14 mouse cellular contexts compared by ENCODE assay signal in genomic region chr4:54972827-54973560, GRCm38 (mm10). TPM values are rescaled to one million over a fixed set of nuclear protein-coding genes. Genes with fewer than 3 reads are reported as not detected.
DNase-seq lines count a peak whose midpoint lies in the region; ATAC-seq and TF ChIP-seq lines count a peak whose summit lies in the region.
"Had no signal": no experiment of that assay in that cellular context is flagged by ENCODE, and none has a peak within 500 bp of the region (broad histone marks: within the 10 kb centered on the region; RNA-seq: fewer than 3 reads in every experiment).

No protein-coding gene starts in this region.

- H3K27me3 ChIP-seq in lung, postnatal 0 days (replicated peaks; ENCODE audit: insufficient read depth, low read length), result no peaks in the 10 kb centered on the region
- no peaks in the 10 kb centered on the region for H3K27me3 ChIP-seq in intestine, embryonic 16.5 days (replicated peaks; ENCODE audit: control insufficient read depth, insufficient read depth, low read length)
- H3K27me3 ChIP-seq: liver, embryonic 12.5 days; midbrain, embryonic 13.5 days had no signal

- H3K27ac ChIP-seq in gastrocnemius, adult 2 months, result peak overlapping the region; percentile 84
- H3K27ac ChIP-seq in lung, postnatal 0 days (ENCODE audit: low read length), result peak overlapping the region; percentile 17
- H3K27ac ChIP-seq in intestine, embryonic 16.5 days (ENCODE audit: low read length), result no peak overlapping the region; the same call in 1 of the 2 replicates
- H3K27ac ChIP-seq: liver, embryonic 12.5 days; midbrain, embryonic 13.5 days had no signal

- no peak for ATAC-seq in lung, postnatal 0 days
- ATAC-seq in intestine, embryonic 16.5 days, result peak; percentile 90
- ATAC-seq: CD4-positive, CD25-positive, alpha-beta regulatory T cell, adult 4 months; liver, embryonic 12.5 days; midbrain, embryonic 13.5 days had no signal

- no peaks in the 10 kb centered on the region for H3K9me3 ChIP-seq in lung, postnatal 0 days (ENCODE audit: low read length)
- H3K9me3 ChIP-seq in intestine, embryonic 16.5 days (ENCODE audit: control insufficient read depth, low read length), result no peaks in the 10 kb centered on the region
- H3K9me3 ChIP-seq: liver, embryonic 12.5 days; midbrain, embryonic 13.5 days had no signal

- peaks cover 9% of the 10 kb centered on the region; the same call in 1 of the 2 replicates for H3K4me1 ChIP-seq in lung, postnatal 0 days (ENCODE audit: insufficient read depth, low read depth, low read length)
- H3K4me1 ChIP-seq in intestine, embryonic 16.5 days (ENCODE audit: control insufficient read depth, insufficient read depth, low read length), result peaks cover 6% of the 10 kb centered on the region; the same call in 1 of the 2 replicates

- TF ChIP-seq CTCF in gastrocnemius, adult 2 months (IDR thresholded peaks at IDR 0.05), result no peak
- no peak for TF ChIP-seq CTCF in lung, postnatal 0 days (IDR thresholded peaks at IDR 0.05)

- H3K4me2 ChIP-seq in lung, postnatal 0 days (replicated peaks; ENCODE audit: low read depth, low read length), result no peak overlapping the region
- 0 out of 2 replicates have a peak overlapping the region, but pooled peaks have one; percentile 3 for H3K4me2 ChIP-seq in intestine, embryonic 16.5 days (ENCODE audit: low read depth, low read length)
- H3K4me2 ChIP-seq: liver, embryonic 12.5 days; midbrain, embryonic 13.5 days had no signal

- DNase-seq in gastrocnemius, adult 2 months, result no peak
- DNase-seq in gastrocnemius, postnatal 36 days, result no peak
- DNase-seq in lung, postnatal 0 days (ENCODE audit: low spot score), result no peak
- DNase-seq in lung, adult 18-20 months, result no peak
- no peak for DNase-seq in cerebellum, postnatal 10 days
- DNase-seq in thymus, postnatal 10 days (ENCODE audit: low spot score in 2 of 2), result no peak
- no peak for DNase-seq in embryo, embryonic 9.5 days (ENCODE audit: extremely low spot score)
- DNase-seq: retina, postnatal 1 day; thymus, postnatal 4 days had no signal

- peak overlapping the region; percentile 37 for H3K4me3 ChIP-seq in gastrocnemius, adult 2 months
- no peak overlapping the region for H3K4me3 ChIP-seq in lung, postnatal 0 days (ENCODE audit: low read depth, low read length)
- no peak overlapping the region for H3K4me3 ChIP-seq in intestine, embryonic 16.5 days (ENCODE audit: low read length)
- H3K4me3 ChIP-seq: erythroblast, embryonic 14.5 days; liver, embryonic 12.5 days; midbrain, embryonic 13.5 days had no signal

- 51% methylated on average over 8 of the region's 8 CpGs for WGBS in lung, postnatal 0 days
- WGBS in intestine, embryonic 16.5 days, result 57% methylated on average over 8 of the region's 8 CpGs

- H3K36me3 ChIP-seq in lung, postnatal 0 days (ENCODE audit: insufficient read depth, low read length), result no peaks in the 10 kb centered on the region
- H3K36me3 ChIP-seq in intestine, embryonic 16.5 days (ENCODE audit: control insufficient read depth, insufficient read depth, low read length), result no peaks in the 10 kb centered on the region
- H3K36me3 ChIP-seq: liver, embryonic 12.5 days had no signal

- intact Hi-C loops in gastrocnemius, adult 2 months (cut with DNase I), result no loop called here
- intact Hi-C loops in gastrocnemius, postnatal 36 days (cut with DNase I), result no loop called here

- TF ChIP-seq EP300 in lung, postnatal 0 days (IDR thresholded peaks at IDR 0.05), result no peak

- no peak overlapping the region for H3K9ac ChIP-seq in lung, postnatal 0 days (replicated peaks; ENCODE audit: low read depth)
- no peak overlapping the region for H3K9ac ChIP-seq in intestine, embryonic 16.5 days (ENCODE audit: low read depth, low read length)
- H3K9ac ChIP-seq: liver, embryonic 12.5 days; midbrain, embryonic 13.5 days had no signal

RNA-seq across cellular contexts. Expression of gene Zfp462, which starts 28.1 kb away (rescaled TPM):
- 10 to 100 TPM; 20.9 to 27.4 TPM for total RNA-seq in gastrocnemius, adult 2 months (2021)
- 10 to 100 TPM in 1 of 2 experiments, 1 to 10 TPM in 1; 9.3 to 12.0 TPM for total RNA-seq in gastrocnemius, postnatal 36 days (2021)
- 1.5 and 1.8 TPM in 2 replicates for polyA plus RNA-seq in lung, postnatal 0 days (2015; fragmentation: Nextera tagmentation; extraction: Ambion mirVana)
- polyA plus RNA-seq in intestine, embryonic 16.5 days (2015; fragmentation: Nextera tagmentation; extraction: Ambion mirVana), result 2.2 and 2.4 TPM in 2 replicates
- polyA plus RNA-seq: CD4-positive, CD25-positive, alpha-beta regulatory T cell, adult 4 months; erythroblast, embryonic 14.5 days had no signal
